Mouse (Mus musculus): ENCODE measurements around the gene Hexb.

- TF ChIP-seq POLR2A (IDR thresholded peaks at IDR 0.05; ENCODE audit: control insufficient read depth in 1 of 2, insufficient read depth in 1 of 2, low read depth in 1 of 2, low read length in 2 of 2, poor library complexity in 1 of 2), result no peak
- no peak for TF ChIP-seq HCFC1 (IDR thresholded peaks at IDR 0.05; ENCODE audit: low read depth, low read length)
- TF ChIP-seq RCOR1 (IDR thresholded peaks at IDR 0.05; ENCODE audit: low read depth, low read length), result no peak
- TF ChIP-seq TAL1 (IDR thresholded peaks at IDR 0.05; ENCODE audit: low read length), result no peak
- TF ChIP-seq CTCF (IDR thresholded peaks at IDR 0.05 in 2 of 3, conservative IDR thresholded peaks at IDR 0.05 in 1 of 3; ENCODE audit: control insufficient read depth in 1 of 3, insufficient read depth in 1 of 3, low read depth in 2 of 3, low read length in 3 of 3, poor library complexity in 1 of 3, severe bottlenecking in 1 of 3), result no peak
- no peak for TF ChIP-seq ZC3H11A (IDR thresholded peaks at IDR 0.05; ENCODE audit: low read depth, low read length)
- no peak for TF ChIP-seq KAT2A (conservative IDR thresholded peaks at IDR 0.05; ENCODE audit: low read depth, low read length)
- no peak for TF ChIP-seq ELF1 (IDR thresholded peaks at IDR 0.05; ENCODE audit: low read depth, low read length)
- no peak for TF ChIP-seq EP300 (IDR thresholded peaks at IDR 0.05; ENCODE audit: low read depth in 1 of 2, low read length in 2 of 2)
- TF ChIP-seq NELFE (IDR thresholded peaks at IDR 0.05; ENCODE audit: low read depth, low read length), result no peak
- no peak for TF ChIP-seq MYB (IDR thresholded peaks at IDR 0.05; ENCODE audit: low read depth, low read length)
- no peak for TF ChIP-seq NRF1 (IDR thresholded peaks at IDR 0.05; ENCODE audit: insufficient read depth, low read depth, low read length, poor library complexity, severe bottlenecking)
Measured at GRCm38 (mm10) chr13:97176731-97177130, 21.4 kb downstream of the Hexb start.

All from MEL (cell line).